Mouse (Mus musculus) kidney, adult 2 months (tissue): ENCODE data around the gene Hspb3. TPM values are rescaled to one million over a fixed set of nuclear protein-coding genes. Genes with fewer than 3 reads are reported as not detected.

Source experiments
- DNase-seq: peaks from one replicate; pipeline ENCODE4 v3.0.0; 2021
- H3K27ac ChIP-seq: fragments of 200-500 bp; 2 replicates; pipeline ENCODE4 v1.5.1; 2012; ENCODE audit warnings: low read depth, low read length, control low read depth, inconsistent platforms; ENCODE audit not compliant: insufficient read depth
- H3K27me3 ChIP-seq: fragments of 200-500 bp; replicated peaks from 2 replicates; pipeline ENCODE4 v1.6.1; 2012; ENCODE audit warnings: mild to moderate bottlenecking, moderate library complexity, low read length, inconsistent platforms; ENCODE audit not compliant: control insufficient read depth, insufficient read depth
- H3K36me3 ChIP-seq: fragments of 200-500 bp; 2 replicates; pipeline ENCODE4 v1.6.1; 2012; ENCODE audit warnings: mild to moderate bottlenecking, moderate library complexity, low read length, inconsistent platforms; ENCODE audit not compliant: control insufficient read depth, insufficient read depth
- H3K4me1 ChIP-seq: fragments of 200-500 bp; 2 replicates; pipeline ENCODE4 v1.6.1; 2011; ENCODE audit warnings: low read length; ENCODE audit not compliant: control insufficient read depth, insufficient read depth
- H3K4me3 ChIP-seq: fragments of 200-500 bp; 2 replicates; pipeline ENCODE4 v1.5.1; 2011; ENCODE audit warnings: mild to moderate bottlenecking, low read depth, low read length, control low read depth; ENCODE audit not compliant: insufficient read depth
- CTCF ChIP-seq: fragments of 200-500 bp; conservative IDR thresholded peaks from 2 replicates; pipeline ENCODE4 v1.5.1; 2011; ENCODE audit warnings: low read depth, mild to moderate bottlenecking, control low read depth, low read length, moderate library complexity, mixed read lengths; ENCODE audit not compliant: insufficient read depth, insufficient read length
- POLR2A ChIP-seq: fragments of 200-500 bp; IDR thresholded peaks from one replicate; pipeline ENCODE4 v1.6.1; 2011; ENCODE audit warnings: low read depth, low read length, control low read depth
- WGBS: fragments of 180-500 bp; shearing (Covaris S2); methylation state at CpG from one replicate; pipeline ENCODE4 v1.1.7; 2018; 5-methylcytosine and 5-hydroxymethylcytosine counted together
- polyA plus RNA-seq: library from polyadenylated mRNA; depleted of rRNA; stranded (reverse); fragments of >200 nt; gene quantifications from 2 replicates; pipeline ENCODE4 v1.2.3, GENCODE M21; 2012

Gene Hspb3
- polyA plus RNA-seq, 1 experiment, result 0.55 TPM

- WGBS, result 74% methylated on average over 17 of the region's 17 CpGs
- Histone ChIP-seq H3K36me3 (no peaks in the 10 kb centered on the region), H3K4me3 (no peak overlapping the region), H3K27ac (no peak overlapping the region), H3K27me3 (no peaks in the 10 kb centered on the region), H3K4me1 (no peaks in the 10 kb centered on the region)
- no peak for DNase-seq
- TF ChIP-seq CTCF, result no peak
- TF ChIP-seq POLR2A, result no peak
These were observed 27.7 kb downstream of the Hspb3 start for GRCm38 (mm10) chr13:113635799-113636222.

- no peak overlapping the region for H3K27ac ChIP-seq
- H3K4me1 ChIP-seq, result peaks cover 4% of the 10 kb centered on the region; the same call in 1 of the 2 replicates
- 83% methylated on average over 15 of the region's 15 CpGs for WGBS
- H3K36me3 ChIP-seq, result no peaks in the 10 kb centered on the region
- TF ChIP-seq CTCF (no peak), POLR2A (no peak)
- no peaks in the 10 kb centered on the region for H3K27me3 ChIP-seq
- H3K4me3 ChIP-seq, result no peak overlapping the region
- DNase-seq, result no peak
These were observed 28.6 kb downstream of the Hspb3 start for GRCm38 (mm10) chr13:113634732-113635481.

GRCm38 (mm10) chr13:113632506-113632905, 31.0 kb downstream of the Hspb3 start:
- no peak overlapping the region for H3K4me3 ChIP-seq
- H3K27me3 ChIP-seq, result no peaks in the 10 kb centered on the region
- no peak for TF ChIP-seq CTCF
- no peak for TF ChIP-seq POLR2A
- H3K4me1 ChIP-seq, result peaks cover 11% of the 10 kb centered on the region; the same call in 1 of the 2 replicates
- 72% methylated on average over 6 of the region's 6 CpGs for WGBS
- no peaks in the 10 kb centered on the region for H3K36me3 ChIP-seq
- no peak for DNase-seq
- H3K27ac ChIP-seq, result no peak overlapping the region

- H3K36me3 ChIP-seq, result no peaks in the 10 kb centered on the region
- WGBS, result 65% methylated on average over 8 of the region's 8 CpGs
- peaks cover 11% of the 10 kb centered on the region; the same call in 1 of the 2 replicates for H3K4me1 ChIP-seq
- DNase-seq, result peak; percentile 81
- TF ChIP-seq POLR2A (no peak), CTCF (no peak; the same call in 1 of the 2 replicates)
- H3K27ac ChIP-seq, result no peak overlapping the region
- H3K27me3 ChIP-seq, result no peaks in the 10 kb centered on the region
- H3K4me3 ChIP-seq, result no peak overlapping the region
These were observed 35.9 kb downstream of the Hspb3 start for GRCm38 (mm10) chr13:113627601-113628000.

- H3K27ac ChIP-seq, result no peak overlapping the region
- H3K27me3 ChIP-seq, result no peaks in the 10 kb centered on the region
- WGBS, result 72% methylated on average over 8 of the region's 8 CpGs
- no peaks in the 10 kb centered on the region for H3K36me3 ChIP-seq
- no peak for TF ChIP-seq CTCF
- no peak for TF ChIP-seq POLR2A
- H3K4me1 ChIP-seq, result no peaks in the 10 kb centered on the region; the same call in 1 of the 2 replicates
- no peak overlapping the region for H3K4me3 ChIP-seq
- no peak for DNase-seq
These were observed 40.6 kb downstream of the Hspb3 start for GRCm38 (mm10) chr13:113622865-113623255.

- Histone ChIP-seq H3K27ac (peak overlapping the region; percentile 25; the same call in 1 of the 2 replicates), H3K36me3 (no peaks in the 10 kb centered on the region), H3K27me3 (no peaks in the 10 kb centered on the region), H3K4me3 (no peak overlapping the region), H3K4me1 (no peaks in the 10 kb centered on the region)
- TF ChIP-seq CTCF, result no peak
- no peak for TF ChIP-seq POLR2A
- WGBS, result 35% methylated on average over 11 of the region's 11 CpGs
- peak; percentile 44 for DNase-seq
These were observed 41.2 kb downstream of the Hspb3 start for GRCm38 (mm10) chr13:113622122-113622864.

- no peak overlapping the region for H3K27ac ChIP-seq
- H3K36me3 ChIP-seq, result no peaks in the 10 kb centered on the region
- TF ChIP-seq CTCF (no peak), POLR2A (no peak)
- H3K4me3 ChIP-seq, result no peak overlapping the region
- no peak for DNase-seq
- H3K4me1 ChIP-seq, result no peaks in the 10 kb centered on the region
- no peaks in the 10 kb centered on the region for H3K27me3 ChIP-seq
- WGBS, result 51% methylated on average over 9 of the region's 9 CpGs
These were observed 44.5 kb downstream of the Hspb3 start for GRCm38 (mm10) chr13:113619003-113619402.
